Mouse (Mus musculus): ENCODE measurements at regions not wholly inside any gene's neighbourhood (a gene's known extent, or its start where the extent isn't known, plus 50 kb on each side); places are given as distances from the start of the nearest gene placed in this dataset.

DNA sequence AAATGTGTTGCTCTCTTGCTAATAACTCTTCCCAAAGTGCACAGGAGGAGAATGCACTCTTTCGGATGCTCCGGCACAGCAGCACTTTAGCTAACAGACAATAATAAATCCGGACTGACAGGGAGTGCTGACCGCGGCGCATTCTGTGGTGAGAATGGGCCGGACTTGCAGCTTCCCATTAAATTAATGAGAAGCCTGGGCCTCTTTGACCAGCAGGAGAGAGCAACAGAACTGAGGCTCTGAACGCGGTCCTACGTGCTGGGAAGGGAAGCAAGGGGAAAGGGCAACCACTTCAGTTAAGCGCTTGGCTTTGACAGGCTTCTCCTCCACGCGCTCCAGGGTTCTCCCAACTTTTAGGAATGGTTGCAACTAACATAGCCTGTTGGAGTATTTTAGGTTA, 117.2 kb upstream of the Usp25 start:
- Histone ChIP-seq H3K4me1 (peaks cover 6% of the 10 kb centered on the region), H3K27me3 (replicated peaks) (no peaks in the 10 kb centered on the region)
- WGBS, result 4% methylated on average over 13 of the region's 13 CpGs

DNA sequence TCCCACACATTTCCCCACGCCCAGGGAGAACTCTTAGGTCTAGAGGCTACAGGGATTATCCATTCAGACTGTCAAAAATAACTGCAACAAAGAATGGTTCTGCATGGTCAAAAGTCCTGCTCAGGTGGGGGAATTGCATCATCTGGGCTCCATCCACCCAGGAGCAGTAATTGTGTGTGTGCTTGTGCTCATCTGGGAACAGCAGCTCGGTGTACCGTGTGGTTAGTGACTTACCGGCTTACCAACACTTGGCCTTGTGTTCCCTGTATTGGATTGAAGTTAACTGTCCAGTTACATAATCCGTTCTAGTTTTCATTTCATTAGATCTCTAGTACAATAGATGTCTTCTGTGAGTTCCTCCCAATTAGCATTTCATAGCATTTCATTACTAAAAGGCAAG, 117.7 kb upstream of the Usp25 start:
- Histone ChIP-seq H3K4me2 (no peak overlapping the region), H3K4me3 (replicated peaks) (no peak overlapping the region), H3K27ac (replicated peaks) (no peak overlapping the region), H3K9me3 (replicated peaks) (no peaks in the 10 kb centered on the region), H3K9ac (replicated peaks) (no peak overlapping the region), H3K36me3 (no peaks in the 10 kb centered on the region), H3K27me3 (replicated peaks) (no peaks in the 10 kb centered on the region), H3K4me1 (peaks cover 6% of the 10 kb centered on the region)
- 40% methylated on average over 5 of the region's 5 CpGs for WGBS
- no peak for ATAC-seq (ENCODE audit: low FRiP score)

More for the DNA sequence above, 117.2 kb upstream of the Usp25 start:
- Histone ChIP-seq H3K27ac (replicated peaks) (no peak overlapping the region), H3K4me3 (replicated peaks) (no peak overlapping the region), H3K9me3 (replicated peaks) (no peaks in the 10 kb centered on the region), H3K9ac (replicated peaks) (no peak overlapping the region), H3K4me2 (peak overlapping the region; percentile 45), H3K36me3 (no peaks in the 10 kb centered on the region)
- peak; percentile 59; the same call in 1 of the 2 replicates for ATAC-seq (ENCODE audit: low FRiP score)

DNA sequence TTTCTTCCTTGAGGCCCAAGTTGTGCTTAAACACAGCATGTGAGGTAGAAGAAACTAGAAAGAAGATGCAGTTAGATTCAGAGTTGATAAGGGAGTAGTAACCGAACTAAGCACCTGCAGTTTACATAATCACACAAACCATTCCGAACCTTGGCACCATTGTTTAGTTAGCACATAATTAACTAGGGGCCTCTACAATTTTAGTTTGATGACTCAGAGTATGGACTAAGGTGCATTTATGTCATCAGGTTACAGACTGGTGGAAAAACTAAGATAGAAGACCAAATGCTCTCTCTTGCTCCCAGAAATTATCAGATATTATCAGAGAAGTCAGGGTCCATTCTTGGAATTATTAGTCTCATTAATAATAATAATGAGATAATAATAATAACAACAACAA, 134.9 kb upstream of the Usp25 start:
- no peaks in the 10 kb centered on the region for H3K9me3 ChIP-seq (replicated peaks)
- H3K4me2 ChIP-seq, result no peak overlapping the region
- H3K27ac ChIP-seq (replicated peaks), result no peak overlapping the region
- no peaks in the 10 kb centered on the region for H3K4me1 ChIP-seq
- no peaks in the 10 kb centered on the region for H3K27me3 ChIP-seq (replicated peaks)
- no peak overlapping the region for H3K4me3 ChIP-seq (replicated peaks)
- no peaks in the 10 kb centered on the region for H3K36me3 ChIP-seq
- 90% methylated on average over 2 of the region's 2 CpGs for WGBS
- no peak overlapping the region for H3K9ac ChIP-seq (replicated peaks)
- no peak for ATAC-seq (ENCODE audit: low FRiP score)

DNA sequence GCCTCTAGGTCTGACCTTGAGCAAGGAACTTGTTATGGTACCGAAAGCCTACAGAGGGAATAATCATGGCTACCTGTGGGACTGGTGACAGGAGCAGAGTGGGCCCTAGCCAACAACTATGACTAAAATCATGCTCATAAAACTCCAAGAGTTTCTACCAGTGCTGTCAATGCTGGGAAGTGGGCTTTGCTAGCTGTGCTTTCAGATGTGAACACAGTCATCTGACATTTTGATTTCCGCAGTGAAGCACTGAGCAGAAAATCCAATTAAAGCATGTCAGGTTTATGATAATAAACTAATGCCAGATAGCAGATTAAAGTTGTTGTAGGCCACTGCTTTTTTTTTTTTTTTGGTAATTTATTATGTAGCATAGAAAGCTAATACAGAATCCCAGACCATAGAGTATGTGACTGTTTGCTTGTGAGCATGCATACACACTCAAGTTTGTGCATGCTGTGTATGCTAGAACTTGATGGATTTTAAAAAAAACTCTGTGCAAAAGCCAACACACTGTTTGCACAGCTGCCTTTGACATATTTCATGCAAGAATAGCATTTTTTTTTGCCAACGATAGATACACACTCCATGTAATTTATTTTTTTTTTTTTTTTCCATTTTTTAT, 138.0 kb upstream of the Usp25 start:
- no peaks in the 10 kb centered on the region for H3K27me3 ChIP-seq (replicated peaks)
- no peak overlapping the region for H3K27ac ChIP-seq (replicated peaks)
- H3K4me2 ChIP-seq, result no peak overlapping the region
- no peak for ATAC-seq (ENCODE audit: low FRiP score)
- H3K9ac ChIP-seq (replicated peaks), result no peak overlapping the region
- WGBS, result 90% methylated on average over 3 of the region's 3 CpGs
- H3K4me3 ChIP-seq (replicated peaks), result no peak overlapping the region
- no peaks in the 10 kb centered on the region for H3K36me3 ChIP-seq
- no peaks in the 10 kb centered on the region for H3K4me1 ChIP-seq
- no peaks in the 10 kb centered on the region for H3K9me3 ChIP-seq (replicated peaks)

DNA sequence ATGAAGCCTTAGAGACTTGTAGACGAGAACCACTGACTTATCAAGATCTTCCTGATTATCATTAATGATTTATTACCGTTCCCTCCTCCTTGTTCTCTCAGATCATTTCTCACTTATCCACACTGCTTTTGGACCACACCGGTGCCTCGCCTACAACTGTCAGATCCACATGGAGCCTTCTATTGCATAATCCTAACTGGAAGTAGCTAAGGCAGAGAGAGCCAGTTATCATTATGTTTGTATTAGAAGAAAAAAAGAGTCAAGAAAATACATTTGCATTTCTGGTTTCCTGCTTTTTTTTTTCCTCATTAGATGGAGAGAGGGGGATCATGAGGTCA, 147.1 kb upstream of the Usp25 start:
- 0 out of 2 replicates have a peak, but pooled peaks have one; percentile 63 for ATAC-seq (ENCODE audit: low FRiP score)
- no peak overlapping the region for H3K4me3 ChIP-seq (replicated peaks)

DNA sequence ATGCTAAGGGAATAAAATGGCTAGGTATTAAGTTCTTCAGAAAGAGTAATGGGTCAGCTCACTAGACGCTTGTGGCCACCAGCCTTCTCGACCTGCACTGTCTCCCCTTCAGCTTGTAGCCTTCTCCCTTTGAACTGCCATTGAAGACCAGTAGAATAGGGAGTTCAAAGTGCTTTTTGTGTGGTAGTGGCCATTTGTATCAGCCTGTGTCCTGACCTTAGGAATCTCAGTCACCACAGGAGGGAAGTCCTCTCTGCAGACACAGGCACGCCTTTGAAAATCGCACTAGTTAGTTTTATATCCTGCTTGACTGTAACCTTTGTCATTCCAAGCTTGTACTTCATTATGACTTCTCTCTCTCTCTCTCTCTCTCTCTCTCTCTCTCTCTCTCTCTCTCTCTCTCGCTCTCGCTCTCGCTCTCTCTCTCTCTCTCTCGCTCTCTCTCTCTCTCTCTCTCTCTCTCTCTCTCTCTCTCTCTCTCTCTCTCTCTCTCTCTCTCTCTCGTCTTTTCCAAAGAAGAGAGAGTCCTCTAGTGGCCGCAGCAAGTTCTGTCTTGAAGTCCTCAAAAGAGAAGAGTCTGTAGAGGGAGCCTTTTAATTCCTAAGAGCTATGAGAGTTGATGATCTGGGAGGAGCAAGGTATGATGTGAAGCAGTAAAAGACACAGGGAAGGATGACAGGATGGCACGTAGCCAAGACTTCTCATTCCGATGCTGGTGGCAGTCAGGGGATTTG, 147.6 kb upstream of the Usp25 start:
- H3K36me3 ChIP-seq, result no peaks in the 10 kb centered on the region
- no peak overlapping the region for H3K27ac ChIP-seq (replicated peaks)
- peak overlapping the region; percentile 19; the same call in 1 of the 2 replicates for H3K4me3 ChIP-seq (replicated peaks)
- peaks cover 7% of the 10 kb centered on the region for H3K4me1 ChIP-seq
- no peaks in the 10 kb centered on the region for H3K27me3 ChIP-seq (replicated peaks)
- WGBS, result 9% methylated on average over 7 of the region's 12 CpGs
- no peaks in the 10 kb centered on the region for H3K9me3 ChIP-seq (replicated peaks)
- ATAC-seq (ENCODE audit: low FRiP score), result peak; percentile 87
- H3K4me2 ChIP-seq, result peak overlapping the region; percentile 54
- no peak overlapping the region for H3K9ac ChIP-seq (replicated peaks)

More for the DNA sequence above, 147.1 kb upstream of the Usp25 start:
- H3K36me3 ChIP-seq, result no peaks in the 10 kb centered on the region
- H3K9ac ChIP-seq (replicated peaks), result no peak overlapping the region
- no peaks in the 10 kb centered on the region for H3K9me3 ChIP-seq (replicated peaks)
- no peaks in the 10 kb centered on the region for H3K27me3 ChIP-seq (replicated peaks)
- H3K4me2 ChIP-seq, result peak overlapping the region; percentile 54
- H3K4me1 ChIP-seq, result peaks cover 7% of the 10 kb centered on the region
- WGBS, result 32% methylated on average over 4 of the region's 4 CpGs
- H3K27ac ChIP-seq (replicated peaks), result no peak overlapping the region

DNA sequence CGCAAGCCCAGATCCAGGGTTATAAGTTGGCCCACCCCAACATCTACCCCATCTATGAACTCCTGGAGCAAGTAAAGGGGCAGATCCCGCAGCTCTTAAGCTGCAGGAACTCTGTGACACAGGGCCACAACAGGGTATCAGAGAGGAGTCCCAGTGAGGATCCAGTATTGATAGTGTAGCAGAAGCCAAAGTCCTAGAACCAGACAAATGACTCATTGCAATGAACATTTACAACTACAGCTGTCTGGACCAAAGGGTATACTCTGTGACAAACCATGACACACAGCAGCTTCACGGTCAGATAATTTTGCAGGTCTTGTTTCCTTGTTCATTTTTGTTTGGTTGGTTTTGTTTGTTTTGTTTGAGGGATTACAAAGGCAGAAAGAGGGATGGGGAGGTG, 149.1 kb upstream of the Usp25 start:
- Histone ChIP-seq H3K9me3 (replicated peaks) (no peaks in the 10 kb centered on the region), H3K36me3 (no peaks in the 10 kb centered on the region), H3K27ac (replicated peaks) (no peak overlapping the region), H3K4me3 (replicated peaks) (no peak overlapping the region), H3K27me3 (replicated peaks) (no peaks in the 10 kb centered on the region), H3K9ac (replicated peaks) (no peak overlapping the region), H3K4me2 (no peak overlapping the region), H3K4me1 (peaks cover 7% of the 10 kb centered on the region)
- ATAC-seq (ENCODE audit: low FRiP score), result no peak
- 91% methylated on average over 3 of the region's 3 CpGs for WGBS

DNA sequence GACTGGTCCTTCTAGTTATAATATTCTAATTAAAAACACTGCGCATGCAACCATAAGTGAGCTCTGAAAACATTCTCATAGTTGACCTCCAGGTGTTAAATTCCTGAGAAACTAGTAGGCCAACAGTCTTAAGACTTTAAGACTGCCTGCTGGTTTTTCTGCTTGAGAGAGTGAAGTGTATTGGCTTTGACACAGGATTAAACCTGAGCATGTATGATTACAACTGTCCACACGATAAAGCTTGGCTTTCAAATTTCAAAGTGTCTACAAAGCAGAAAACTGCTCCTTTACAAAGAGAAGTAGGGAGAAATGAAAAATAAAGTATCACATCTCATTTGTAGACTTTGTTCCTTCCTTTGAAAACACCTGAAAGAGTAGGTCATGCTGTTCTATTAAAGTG, 157.7 kb upstream of the Usp25 start:
- no peak for ATAC-seq (ENCODE audit: low FRiP score)
- Histone ChIP-seq H3K9ac (replicated peaks) (no peak overlapping the region), H3K36me3 (no peaks in the 10 kb centered on the region), H3K27ac (replicated peaks) (no peak overlapping the region), H3K4me3 (replicated peaks) (no peak overlapping the region), H3K4me1 (no peaks in the 10 kb centered on the region), H3K9me3 (replicated peaks) (no peaks in the 10 kb centered on the region), H3K27me3 (replicated peaks) (no peaks in the 10 kb centered on the region), H3K4me2 (no peak overlapping the region)
- WGBS, result 89% methylated on average over 2 of the region's 2 CpGs

DNA sequence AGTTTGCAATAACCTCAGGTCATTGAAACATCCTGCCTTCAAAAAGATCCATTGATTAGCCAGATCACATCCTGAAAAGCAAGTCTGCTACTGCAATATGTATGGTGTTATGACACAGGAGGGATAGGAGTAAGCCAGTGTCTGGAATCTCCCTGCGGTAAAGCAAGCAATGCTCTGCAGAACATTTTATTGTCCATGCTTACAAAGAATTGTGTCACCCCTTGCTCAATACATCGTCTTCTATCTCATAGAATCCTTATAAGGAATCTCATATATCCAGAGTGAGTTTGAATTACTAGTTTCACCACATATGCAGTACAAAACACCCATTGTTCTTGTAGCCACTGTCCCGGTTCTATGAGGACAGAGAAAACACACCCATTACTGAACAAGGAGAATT, 162.1 kb upstream of the Usp25 start:
- Histone ChIP-seq H3K9me3 (replicated peaks) (no peaks in the 10 kb centered on the region), H3K36me3 (no peaks in the 10 kb centered on the region), H3K27ac (replicated peaks) (no peak overlapping the region), H3K4me2 (no peak overlapping the region), H3K4me3 (replicated peaks) (no peak overlapping the region), H3K9ac (replicated peaks) (no peak overlapping the region), H3K27me3 (replicated peaks) (no peaks in the 10 kb centered on the region), H3K4me1 (no peaks in the 10 kb centered on the region)
- ATAC-seq (ENCODE audit: low FRiP score), result no peak
- 70% methylated on average over 3 of the region's 3 CpGs for WGBS

DNA sequence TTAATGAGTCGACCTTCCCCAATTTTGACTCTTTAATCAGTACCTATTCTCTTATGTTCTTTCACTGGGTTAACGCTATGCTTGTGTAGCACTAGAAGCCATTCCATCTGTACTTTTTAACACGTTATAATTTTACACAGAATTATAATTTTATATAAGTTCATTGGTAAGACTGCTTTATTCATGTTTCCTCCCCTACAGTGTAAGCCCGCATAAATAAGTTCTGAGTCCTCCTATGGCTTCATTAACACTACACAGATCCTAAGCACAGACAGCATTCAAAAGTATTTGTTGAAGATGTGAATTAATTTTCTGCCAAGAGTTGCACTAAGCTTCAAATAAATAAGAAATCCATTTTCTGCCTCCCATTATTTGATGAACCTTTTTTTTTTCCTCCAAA, 176.1 kb upstream of the Usp25 start:
- Histone ChIP-seq H3K4me1 (no peaks in the 10 kb centered on the region), H3K9ac (replicated peaks) (no peak overlapping the region), H3K4me2 (no peak overlapping the region), H3K36me3 (no peaks in the 10 kb centered on the region), H3K27ac (replicated peaks) (no peak overlapping the region), H3K4me3 (replicated peaks) (no peak overlapping the region), H3K27me3 (replicated peaks) (no peaks in the 10 kb centered on the region), H3K9me3 (replicated peaks) (no peaks in the 10 kb centered on the region)
- 91% methylated on average over 4 of the region's 4 CpGs for WGBS
- ATAC-seq (ENCODE audit: low FRiP score), result no peak

DNA sequence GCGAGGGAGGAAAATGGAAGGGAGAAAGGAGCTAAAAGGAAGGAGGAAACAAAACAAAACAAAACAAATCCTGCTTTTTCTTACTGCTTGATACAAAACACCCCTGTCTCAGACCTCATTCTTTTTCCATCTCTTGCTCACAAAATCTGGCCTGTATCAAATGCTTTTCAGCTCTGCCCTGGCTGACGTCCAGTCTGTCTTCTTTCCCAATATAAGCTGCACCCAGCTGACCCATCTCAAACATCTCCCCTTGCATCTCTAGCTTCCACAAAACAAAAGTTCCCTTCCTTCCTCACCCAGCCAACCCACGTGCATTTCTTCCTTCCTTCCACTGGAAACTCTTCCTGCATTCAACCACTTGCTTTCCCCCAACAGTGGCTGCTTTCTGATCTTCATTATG, 183.1 kb upstream of the Usp25 start:
- WGBS, result 43% methylated on average over 3 of the region's 3 CpGs
- Histone ChIP-seq H3K4me2 (no peak overlapping the region), H3K4me1 (no peaks in the 10 kb centered on the region), H3K9ac (replicated peaks) (no peak overlapping the region), H3K27me3 (replicated peaks) (no peaks in the 10 kb centered on the region), H3K9me3 (replicated peaks) (no peaks in the 10 kb centered on the region), H3K4me3 (replicated peaks) (no peak overlapping the region), H3K27ac (replicated peaks) (no peak overlapping the region), H3K36me3 (no peaks in the 10 kb centered on the region)
- no peak for ATAC-seq (ENCODE audit: low FRiP score)

DNA sequence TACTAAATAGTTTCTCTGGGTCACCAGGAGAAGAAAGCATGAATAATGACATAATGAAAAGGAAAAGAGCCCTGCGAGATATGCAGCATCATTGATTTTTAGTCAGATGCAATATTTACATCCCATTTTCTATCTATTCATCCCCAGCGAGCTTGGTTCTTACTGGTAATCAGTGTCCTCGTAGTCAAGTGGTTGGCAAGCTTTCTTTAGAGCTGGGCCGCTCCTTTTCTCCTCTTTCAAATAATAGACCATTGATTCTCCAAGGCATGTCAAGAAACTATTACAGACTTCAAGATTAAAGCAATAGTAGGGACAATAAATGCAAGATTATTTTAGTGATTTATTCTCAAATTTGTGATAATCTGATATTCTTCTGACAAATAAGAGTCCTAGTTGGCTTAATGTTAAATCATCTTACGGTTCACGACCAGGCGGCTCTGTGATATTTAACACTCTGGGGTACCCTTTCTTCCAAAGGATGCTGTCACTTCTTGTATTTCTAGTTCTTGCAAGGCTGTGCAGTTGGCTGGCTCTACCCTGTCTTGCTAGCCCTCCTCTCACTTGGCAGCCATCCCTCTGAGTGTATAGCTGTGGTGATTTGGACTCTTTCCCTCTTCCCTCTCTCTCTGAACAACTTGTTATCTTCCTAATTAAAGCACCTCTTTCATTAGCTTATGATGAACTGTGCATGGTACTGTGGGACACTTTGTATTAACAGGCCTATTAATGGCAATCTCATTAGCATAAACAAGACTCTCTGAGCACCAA, 185.6 kb upstream of the Usp25 start:
- H3K4me2 ChIP-seq, result no peak overlapping the region
- 67% methylated on average over 7 of the region's 7 CpGs for WGBS
- ATAC-seq (ENCODE audit: low FRiP score), result 0 out of 2 replicates have a peak, but pooled peaks have one; percentile 45
- H3K9me3 ChIP-seq (replicated peaks), result no peaks in the 10 kb centered on the region
- no peaks in the 10 kb centered on the region for H3K36me3 ChIP-seq
- H3K27me3 ChIP-seq (replicated peaks), result no peaks in the 10 kb centered on the region
- no peak overlapping the region for H3K4me3 ChIP-seq (replicated peaks)
- H3K4me1 ChIP-seq, result no peaks in the 10 kb centered on the region
- no peak overlapping the region for H3K27ac ChIP-seq (replicated peaks)
- no peak overlapping the region for H3K9ac ChIP-seq (replicated peaks)

Data from neural tube, embryonic 15.5 days (tissue).